Mouse (Mus musculus) CH12.LX (cell line): Measurements from ENCODE around the gene Tmem239. TPM values are rescaled to one million over a fixed set of nuclear protein-coding genes. Genes with fewer than 3 reads are reported as not detected.
A peak's percentile ranks its signal among the peaks of the same experiment; 100 is the strongest.

Experiments used
- DNase-seq: peaks from one replicate; pipeline ENCODE4 v3.0.0-alpha.2; 2013; ENCODE audit errors: extremely low read depth
- H3K27ac ChIP-seq: 2 replicates; pipeline ENCODE4 v1.5.1; 2012; ENCODE audit warnings: low read depth, mild to moderate bottlenecking, control low read depth, moderate library complexity; ENCODE audit not compliant: insufficient read depth
- H3K27me3 ChIP-seq: replicated peaks from 2 replicates; pipeline ENCODE3; 2012; ENCODE audit warnings: inconsistent platforms
- H3K36me3 ChIP-seq, 2 experiments: replicated peaks in 1 of 2; 2 replicates each; pipeline versions ENCODE3 to v1.6.1; 2012; ENCODE audit warnings: inconsistent platforms in 1 of 2, low read length in 1 of 2, mild to moderate bottlenecking in 1 of 2, mixed read lengths in 1 of 2, moderate library complexity in 1 of 2; ENCODE audit not compliant: control insufficient read depth in 1 of 2, insufficient read depth in 1 of 2
- H3K4me1 ChIP-seq, 2 experiments: 2 replicates each; pipeline ENCODE4 v1.6.1; 2012; ENCODE audit warnings: inconsistent platforms in 1 of 2, moderate library complexity in 1 of 2; ENCODE audit not compliant: insufficient read depth in 2 of 2, control insufficient read depth in 1 of 2
- H3K4me2 ChIP-seq: 2 replicates; pipeline ENCODE4 v1.6.1; 2012; ENCODE audit warnings: low read depth, mild to moderate bottlenecking, control low read depth; ENCODE audit not compliant: poor library complexity, insufficient read depth, severe bottlenecking
- H3K4me3 ChIP-seq, 3 experiments: fragments of 150-350 bp in 1 of 3; sonication (generic) in 1 of 3; replicated peaks in 1 of 3; 2 replicates each; pipeline versions ENCODE3 to v1.5.1; 2011 to 2012; ENCODE audit warnings: low read depth in 2 of 3, low read length in 2 of 3, mild to moderate bottlenecking in 2 of 3, moderate library complexity in 2 of 3, control low read depth in 1 of 3, improper control_type of control experiment in 1 of 3, inconsistent platforms in 1 of 3, mixed read lengths in 1 of 3; ENCODE audit not compliant: poor library complexity in 1 of 3
- H3K79me2 ChIP-seq: replicated peaks from 2 replicates; pipeline ENCODE4 v1.6.1; 2012; ENCODE audit warnings: mild to moderate bottlenecking, moderate library complexity; ENCODE audit not compliant: control insufficient read depth, poor library complexity, insufficient read depth, severe bottlenecking; ENCODE audit errors: extremely low read depth
- H3K9ac ChIP-seq: 2 replicates; pipeline ENCODE4 v1.6.1; 2012; ENCODE audit warnings: low read depth, mild to moderate bottlenecking, control low read depth, moderate library complexity; ENCODE audit not compliant: insufficient read depth
- H3K9me3 ChIP-seq: replicated peaks from 2 replicates; pipeline ENCODE3; 2012; ENCODE audit warnings: low read length, inconsistent platforms, mixed read lengths
- BHLHE40 ChIP-seq: IDR thresholded peaks from 2 replicates; pipeline ENCODE4 v1.6.1; 2011; ENCODE audit warnings: mild to moderate bottlenecking, low read depth, low read length, improper control_type of control experiment
- CHD1 ChIP-seq: IDR thresholded peaks from 2 replicates; pipeline ENCODE4 v1.6.1; 2012; ENCODE audit warnings: low read depth, low read length, improper control_type of control experiment, inconsistent platforms
- CHD2 ChIP-seq: IDR thresholded peaks from 2 replicates; pipeline ENCODE4 v1.6.1; 2011; ENCODE audit warnings: low read length, improper control_type of control experiment
- CTCF ChIP-seq, 2 experiments: IDR thresholded peaks in 1 of 2; conservative IDR thresholded peaks in 1 of 2; 2 replicates each; pipeline ENCODE4 v1.5.1; 2011 to 2012; ENCODE audit warnings: low read depth in 2 of 2, low read length in 2 of 2, improper control_type of control experiment in 1 of 2, inconsistent platforms in 1 of 2, mild to moderate bottlenecking in 1 of 2, moderate library complexity in 1 of 2
- E2F4 ChIP-seq: IDR thresholded peaks from 2 replicates; pipeline ENCODE4 v1.6.1; 2011; ENCODE audit warnings: low read depth, low read length, improper control_type of control experiment; ENCODE audit not compliant: insufficient replicate concordance
- ELF1 ChIP-seq: IDR thresholded peaks from 2 replicates; pipeline ENCODE4 v1.6.1; 2014; ENCODE audit warnings: low read depth, mild to moderate bottlenecking, inconsistent platforms, low read length, improper control_type of control experiment
- EP300 ChIP-seq: IDR thresholded peaks from 2 replicates; pipeline ENCODE4 v1.6.1; 2011; ENCODE audit warnings: low read length, improper control_type of control experiment
- ETS1 ChIP-seq: conservative IDR thresholded peaks from 2 replicates; pipeline ENCODE4 v1.6.1; 2012; ENCODE audit warnings: low read depth, mild to moderate bottlenecking, inconsistent platforms, low read length, improper control_type of control experiment, moderate library complexity
- GABPA ChIP-seq: IDR thresholded peaks from 2 replicates; pipeline ENCODE4 v1.6.1; 2012; ENCODE audit warnings: low read depth, low read length, improper control_type of control experiment, inconsistent platforms; ENCODE audit not compliant: insufficient replicate concordance
- HCFC1 ChIP-seq: IDR thresholded peaks from 2 replicates; pipeline ENCODE4 v1.6.1; 2012; ENCODE audit warnings: low read depth, mild to moderate bottlenecking, inconsistent platforms, low read length, improper control_type of control experiment
- IRF4 ChIP-seq: IDR thresholded peaks from 2 replicates; pipeline ENCODE4 v1.6.1; 2014; ENCODE audit warnings: low read depth, mild to moderate bottlenecking, inconsistent platforms, low read length, improper control_type of control experiment
- JUND ChIP-seq: conservative IDR thresholded peaks from 2 replicates; pipeline ENCODE4 v1.6.1; 2011; ENCODE audit warnings: low read depth, low read length, improper control_type of control experiment
- MAFK ChIP-seq: IDR thresholded peaks from 2 replicates; pipeline ENCODE4 v1.6.1; 2011; ENCODE audit warnings: low read length, improper control_type of control experiment; ENCODE audit not compliant: insufficient replicate concordance
- MAZ ChIP-seq: IDR thresholded peaks from 2 replicates; pipeline ENCODE4 v1.6.1; 2012; ENCODE audit warnings: low read depth, mild to moderate bottlenecking, inconsistent platforms, low read length, improper control_type of control experiment, moderate library complexity
- MEF2A ChIP-seq: IDR thresholded peaks from 2 replicates; pipeline ENCODE4 v1.6.1; 2014; ENCODE audit warnings: low read depth, mild to moderate bottlenecking, inconsistent platforms, low read length, improper control_type of control experiment, borderline replicate concordance
- MXI1 ChIP-seq: IDR thresholded peaks from 2 replicates; pipeline ENCODE4 v1.6.1; 2011; ENCODE audit warnings: mild to moderate bottlenecking, low read depth, low read length, improper control_type of control experiment
- MYC ChIP-seq: IDR thresholded peaks from 2 replicates; pipeline ENCODE4 v1.6.1; 2011; ENCODE audit warnings: low read depth, mild to moderate bottlenecking, improper control_type of control experiment, low read length
- NELFE ChIP-seq: IDR thresholded peaks from 2 replicates; pipeline ENCODE4 v1.6.1; 2011; ENCODE audit warnings: low read depth, low read length, improper control_type of control experiment
- PAX5 ChIP-seq: IDR thresholded peaks from 2 replicates; pipeline ENCODE4 v1.6.1; 2012; ENCODE audit warnings: low read length, inconsistent platforms, mixed read lengths
- POLR2AphosphoS2 ChIP-seq: IDR thresholded peaks from 2 replicates; pipeline ENCODE4 v1.6.1; 2011; ENCODE audit warnings: low read depth, low read length, improper control_type of control experiment
- RAD21 ChIP-seq: IDR thresholded peaks from 2 replicates; pipeline ENCODE4 v1.6.1; 2011; ENCODE audit warnings: low read depth, mild to moderate bottlenecking, low read length, improper control_type of control experiment, moderate library complexity
- RCOR1 ChIP-seq: conservative IDR thresholded peaks from 2 replicates; pipeline ENCODE4 v1.6.1; 2012; ENCODE audit warnings: low read depth, mild to moderate bottlenecking, inconsistent platforms, low read length, improper control_type of control experiment
- SIN3A ChIP-seq: IDR thresholded peaks from 2 replicates; pipeline ENCODE4 v1.6.1; 2012; ENCODE audit warnings: low read length, improper control_type of control experiment, inconsistent platforms
- SMC3 ChIP-seq: IDR thresholded peaks from 2 replicates; pipeline ENCODE4 v1.6.1; 2011; ENCODE audit warnings: low read depth, low read length, improper control_type of control experiment
- TBP ChIP-seq: conservative IDR thresholded peaks from 2 replicates; pipeline ENCODE4 v1.6.1; 2011; ENCODE audit warnings: low read depth, low read length, improper control_type of control experiment
- TCF12 ChIP-seq: IDR thresholded peaks from 2 replicates; pipeline ENCODE4 v1.6.1; 2014; ENCODE audit warnings: low read depth, mild to moderate bottlenecking, inconsistent platforms, low read length, improper control_type of control experiment
- USF1 ChIP-seq: IDR thresholded peaks from 2 replicates; pipeline ENCODE4 v1.6.1; 2014; ENCODE audit warnings: low read depth, mild to moderate bottlenecking, inconsistent platforms, low read length, improper control_type of control experiment
- USF2 ChIP-seq: conservative IDR thresholded peaks from 2 replicates; pipeline ENCODE4 v1.6.1; 2011; ENCODE audit warnings: low read depth, low read length, improper control_type of control experiment
- ZMIZ1 ChIP-seq: IDR thresholded peaks from 2 replicates; pipeline ENCODE4 v1.6.1; 2012; ENCODE audit warnings: low read depth, mild to moderate bottlenecking, inconsistent platforms, low read length, improper control_type of control experiment
- ZNF384 ChIP-seq: IDR thresholded peaks from 2 replicates; pipeline ENCODE4 v1.6.1; 2012; ENCODE audit warnings: low read depth, low read length, improper control_type of control experiment, inconsistent platforms
- dilution Hi-C: fragments of 300-500 bp; cut with MboI; formaldehyde crosslinking; loops from 2 replicates; pipeline ENCODE4 v1.14.3; 2020; ENCODE audit warnings: low sequenced_read_pairs; ENCODE audit not compliant: extremely low pct_unique_long_range_greater_than_20kb, extremely low pct_ligation_motif_present
- in situ Hi-C: fragments of 300-500 bp; cut with MboI; formaldehyde crosslinking; loops from 3 replicates; pipeline ENCODE4 v1.14.3; 2019; ENCODE audit warnings: low sequenced_read_pairs, low pct_ligation_motif_present, low pct_unique_long_range_greater_than_20kb, mixed read lengths
- polyA plus RNA-seq: library from polyadenylated mRNA; unstranded; fragments of >175 nt; gene quantifications from 2 replicates; pipeline ENCODE4 v1.2.1, GENCODE M21; 2012; ENCODE audit warnings: low read depth; ENCODE audit not compliant: insufficient read length
- total RNA-seq, 2 experiments: library from RNA; depleted of rRNA; stranded (reverse); fragments of 300-350 nt in 1 of 2; fragments of >200 nt in 1 of 2; gene quantifications; 2 replicates each; pipeline ENCODE4 v1.2.3; 2012 to 2014

Tmem239 gene
- total and polyA plus RNA-seq, 3 experiments, result not detected

- peaks cover 30 to 60% of the 10 kb centered on the region in 2 experiments for H3K36me3 ChIP-seq
- H3K4me1 ChIP-seq, result peaks cover 14 to 46% of the 10 kb centered on the region in 2 experiments
Observed at GRCm38 (mm10) chr2:130421781-130422620, 15.7 kb downstream of the Tmem239 start.

GRCm38 (mm10) chr2:130423397-130424125, 17.3 kb downstream of the Tmem239 start:
- Histone ChIP-seq H3K9me3 (no peaks in the 10 kb centered on the region), H3K36me3 (peaks cover 30 to 58% of the 10 kb centered on the region in 2 experiments), H3K9ac (peak overlapping the region; percentile 88), H3K4me2 (peak overlapping the region; percentile 48), H3K27me3 (no peaks in the 10 kb centered on the region), H3K27ac (peak overlapping the region; percentile 94), H3K4me3 (peak overlapping the region; percentile 91 to 93 (median 93)), H3K4me1 (peaks cover 14 to 57% of the 10 kb centered on the region in 2 experiments), H3K79me2 (peaks cover 36% of the 10 kb centered on the region)
- DNase-seq, result peak; percentile 75
- dilution Hi-C loops, result no loop called here
- in situ Hi-C loops, result no loop called here
- TF ChIP-seq JUND (no peak), RCOR1 (0 out of 2 replicates have a peak, but pooled peaks have one; percentile 64), CHD2 (peak; percentile 28; the same call in 1 of the 2 replicates), MXI1 (peak; percentile 74; the same call in 1 of the 2 replicates), GABPA (no peak), TBP (no peak), CHD1 (peak; percentile 78; the same call in 1 of the 2 replicates), POLR2AphosphoS2 (no peak), SMC3 (no peak), HCFC1 (no peak), ZMIZ1 (no peak), ZNF384 (0 out of 2 replicates have a peak, but pooled peaks have one; percentile 9), MAFK (no peak), USF1 (peak; percentile 27; the same call in 1 of the 2 replicates), ETS1 (peak; percentile 20; the same call in 1 of the 2 replicates), MYC (peak; percentile 86), EP300 (no peak), USF2 (no peak), ELF1 (no peak), TCF12 (no peak), MEF2A (no peak), E2F4 (0 out of 2 replicates have a peak, but pooled peaks have one; percentile 8), RAD21 (no peak), NELFE (no peak; the same call in 1 of the 2 replicates), CTCF (conservative IDR thresholded peaks at IDR 0.05 in 1 of 2, IDR thresholded peaks at IDR 0.05 in 1 of 2; ENCODE audit: low read depth in 2 of 2, low read length in 2 of 2) (no peak)

More at GRCm38 (mm10) chr2:130421781-130422620, 15.7 kb downstream of the Tmem239 start:
- Histone ChIP-seq H3K27ac (no peak overlapping the region), H3K27me3 (no peaks in the 10 kb centered on the region), H3K9ac (no peak overlapping the region), H3K4me3 (no peak overlapping the region), H3K9me3 (no peaks in the 10 kb centered on the region), H3K79me2 (peaks cover 23% of the 10 kb centered on the region), H3K4me2 (no peak overlapping the region)
- DNase-seq, result no peak
- in situ Hi-C loops, result no loop called here
- dilution Hi-C loops, result no loop called here
- TF ChIP-seq EP300 (no peak), JUND (no peak), IRF4 (no peak), ETS1 (no peak), MYC (no peak), SIN3A (no peak), GABPA (no peak), BHLHE40 (no peak), MAZ (no peak), PAX5 (no peak)
